Mouse (Mus musculus): ENCODE data around the gene Dhcr24. TPM values are rescaled to one million over a fixed set of nuclear protein-coding genes. Genes with fewer than 3 reads are reported as not detected.

Dhcr24 gene
- polyA plus RNA-seq (2012; rRNA removed) (52.8 and 53.2 TPM in 2 replicates), polyA plus RNA-seq (2014; fragmentation: Nextera tagmentation; extraction: Ambion mirVana) (20.5 and 25.3 TPM in 2 replicates)

DNA sequence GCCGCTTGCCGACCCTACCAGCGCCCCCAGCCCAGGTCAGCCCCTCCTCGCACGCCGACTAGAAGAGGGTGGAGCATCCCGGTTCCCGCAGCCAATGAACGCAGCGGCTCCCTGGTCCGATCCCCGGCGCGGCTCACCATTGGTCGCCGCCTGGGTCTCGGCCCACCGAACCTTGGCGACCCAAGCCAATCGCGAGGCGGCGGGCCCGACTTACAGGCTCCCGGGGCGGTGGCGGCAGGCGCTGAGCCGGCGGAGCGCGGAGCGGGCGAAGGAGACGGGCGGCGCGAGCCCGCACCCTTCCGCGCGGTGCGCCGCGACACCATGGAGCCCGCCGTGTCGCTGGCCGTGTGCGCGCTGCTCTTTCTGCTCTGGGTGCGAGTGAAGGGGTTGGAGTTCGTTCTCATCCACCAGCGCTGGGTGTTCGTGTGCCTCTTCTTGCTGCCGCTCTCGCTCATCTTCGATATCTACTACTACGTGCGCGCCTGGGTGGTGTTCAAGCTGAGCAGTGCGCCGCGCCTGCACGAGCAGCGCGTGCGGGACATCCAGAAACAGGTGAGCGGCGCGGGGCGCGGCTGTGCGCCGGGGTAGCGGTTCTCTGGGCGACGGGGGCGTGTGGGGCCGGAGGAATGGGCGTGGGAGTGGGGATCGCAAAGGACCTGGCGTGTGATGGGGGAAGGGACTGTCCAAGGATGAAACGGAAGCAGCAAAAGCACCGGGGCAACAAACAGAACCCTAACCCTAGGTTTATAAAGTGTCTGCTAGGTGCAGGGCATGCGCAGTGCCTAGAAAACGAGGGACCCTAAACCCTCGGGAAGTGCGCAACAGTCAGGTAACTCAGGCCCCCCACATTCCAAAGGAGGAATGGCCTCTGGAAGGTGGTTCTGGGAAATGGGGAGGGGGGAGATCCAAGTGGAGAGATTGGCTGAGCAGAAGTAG lies at the start of gene Dhcr24:
Gene Dhcr24 (plus strand): TSS at position 193 of the 936 bp plus-strand sequence.
- peaks cover 10 to 31% of the 10 kb centered on the region in 2 experiments for H3K4me1 ChIP-seq (replicated peaks; ENCODE audit: control insufficient read depth in 2 of 2, insufficient read depth in 2 of 2, low read length in 1 of 2)

DNA sequence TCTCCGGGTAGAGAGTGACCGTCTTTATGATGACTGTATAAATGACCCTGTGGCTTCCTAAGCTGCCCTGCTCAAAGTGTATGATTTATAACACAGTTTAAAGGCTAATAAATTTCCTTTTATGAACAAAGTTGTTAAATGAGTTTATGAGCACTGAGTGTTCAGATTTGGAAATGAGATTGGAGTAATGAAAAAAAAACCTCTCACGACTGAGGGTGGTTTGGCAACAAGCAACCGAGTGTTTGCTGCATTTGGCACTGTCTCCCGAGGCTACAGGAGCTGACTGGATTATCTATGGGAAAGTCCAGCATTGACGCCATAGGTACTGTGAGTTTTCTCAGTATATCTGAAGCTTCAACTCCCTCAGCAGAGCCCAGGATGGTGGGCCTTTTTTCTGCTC lies 46.2 kb upstream of the Dhcr24 start:
- Histone ChIP-seq H3K36me3 (replicated peaks; ENCODE audit: control insufficient read depth, insufficient read depth, low read depth) (no peaks in the 10 kb centered on the region), H3K4me2 (ENCODE audit: low read depth) (no peak overlapping the region), H3K9ac (replicated peaks) (no peak overlapping the region), H3K4me3 (ENCODE audit: insufficient read depth in 1 of 2, low read depth in 2 of 2, low read length in 2 of 2) (no peak overlapping the region), H3K27me3 (ENCODE audit: control insufficient read depth, insufficient read depth, low read length) (no peaks in the 10 kb centered on the region), H3K27ac (no peak overlapping the region), H3K9me3 (ENCODE audit: control insufficient read depth, low read length) (no peaks in the 10 kb centered on the region), H3K4me1 (replicated peaks; ENCODE audit: control insufficient read depth in 2 of 2, insufficient read depth in 2 of 2, low read length in 1 of 2) (no peaks in the 10 kb centered on the region)
- TF ChIP-seq EP300 (IDR thresholded peaks at IDR 0.05; ENCODE audit: low read depth) (no peak), CTCF (IDR thresholded peaks at IDR 0.05; ENCODE audit: low read depth) (no peak)
- no peak for ATAC-seq (ENCODE audit: insufficient read depth)
- DNase-seq (ENCODE audit: low read depth in 3 of 3, low spot score in 3 of 3): no peak
- WGBS (ENCODE audit: insufficient replicate concordance): 57% methylated on average over 6 of the region's 6 CpGs

More for the DNA sequence above, at the start of gene Dhcr24:
- DNase-seq (ENCODE audit: low read depth in 3 of 3, low spot score in 3 of 3) (peak; percentile 81 to 88 (median 85)), ATAC-seq (ENCODE audit: insufficient read depth) (peak; percentile 97)
- Histone ChIP-seq H3K4me3 (ENCODE audit: insufficient read depth in 1 of 2, low read depth in 2 of 2, low read length in 2 of 2) (peak within 1 kb of the TSS; percentile 80 to 94), H3K27me3 (ENCODE audit: control insufficient read depth, insufficient read depth, low read length) (no peaks in the 10 kb centered on the region), H3K4me2 (ENCODE audit: low read depth) (peak within 1 kb of the TSS; percentile 100), H3K36me3 (replicated peaks; ENCODE audit: control insufficient read depth, insufficient read depth, low read depth) (peaks cover 16% of the 10 kb centered on the region), H3K9ac (replicated peaks) (peak within 1 kb of the TSS; percentile 82), H3K9me3 (ENCODE audit: control insufficient read depth, low read length) (no peaks in the 10 kb centered on the region), H3K27ac (peak within 1 kb of the TSS; percentile 40)
- TF ChIP-seq CTCF (IDR thresholded peaks at IDR 0.05; ENCODE audit: low read depth): no peak
- no peak for TF ChIP-seq EP300 (IDR thresholded peaks at IDR 0.05; ENCODE audit: low read depth)
- WGBS (ENCODE audit: insufficient replicate concordance): under 1% methylated on average over 87 of the region's 89 CpGs

DNA sequence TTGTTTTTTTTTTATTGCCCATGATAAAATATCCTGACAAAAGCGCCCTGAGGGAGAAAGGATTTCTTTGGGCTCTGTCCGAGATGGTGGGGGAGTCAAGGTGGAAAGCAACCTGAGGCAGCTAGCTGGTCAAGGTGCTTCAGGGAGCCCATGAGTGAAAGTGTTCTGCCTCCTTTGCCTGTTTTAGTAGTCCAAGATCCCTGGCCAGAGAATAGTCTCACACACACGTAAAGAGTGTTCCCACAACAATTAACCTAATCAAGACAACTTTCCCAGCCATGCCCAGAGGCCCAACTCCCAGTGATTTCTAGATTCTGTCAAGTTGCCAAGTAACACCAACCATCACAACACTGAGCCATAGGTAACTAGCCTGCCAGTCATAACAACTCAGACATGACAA lies 38.3 kb upstream of the Dhcr24 start:
- WGBS (ENCODE audit: insufficient replicate concordance): 44% methylated on average over 3 of the region's 3 CpGs
- DNase-seq (ENCODE audit: low read depth in 3 of 3, low spot score in 3 of 3): no peak
- Histone ChIP-seq H3K27ac (no peak overlapping the region), H3K27me3 (ENCODE audit: control insufficient read depth, insufficient read depth, low read length) (no peaks in the 10 kb centered on the region), H3K36me3 (replicated peaks; ENCODE audit: control insufficient read depth, insufficient read depth, low read depth) (no peaks in the 10 kb centered on the region), H3K4me3 (ENCODE audit: insufficient read depth in 1 of 2, low read depth in 2 of 2, low read length in 2 of 2) (no peak overlapping the region), H3K4me2 (ENCODE audit: low read depth) (no peak overlapping the region), H3K9me3 (ENCODE audit: control insufficient read depth, low read length) (no peaks in the 10 kb centered on the region), H3K9ac (replicated peaks) (no peak overlapping the region), H3K4me1 (replicated peaks; ENCODE audit: control insufficient read depth in 2 of 2, insufficient read depth in 2 of 2, low read length in 1 of 2) (no peaks in the 10 kb centered on the region)
- ATAC-seq (ENCODE audit: insufficient read depth): no peak
- TF ChIP-seq CTCF (IDR thresholded peaks at IDR 0.05; ENCODE audit: low read depth) (no peak), EP300 (IDR thresholded peaks at IDR 0.05; ENCODE audit: low read depth) (no peak)

DNA sequence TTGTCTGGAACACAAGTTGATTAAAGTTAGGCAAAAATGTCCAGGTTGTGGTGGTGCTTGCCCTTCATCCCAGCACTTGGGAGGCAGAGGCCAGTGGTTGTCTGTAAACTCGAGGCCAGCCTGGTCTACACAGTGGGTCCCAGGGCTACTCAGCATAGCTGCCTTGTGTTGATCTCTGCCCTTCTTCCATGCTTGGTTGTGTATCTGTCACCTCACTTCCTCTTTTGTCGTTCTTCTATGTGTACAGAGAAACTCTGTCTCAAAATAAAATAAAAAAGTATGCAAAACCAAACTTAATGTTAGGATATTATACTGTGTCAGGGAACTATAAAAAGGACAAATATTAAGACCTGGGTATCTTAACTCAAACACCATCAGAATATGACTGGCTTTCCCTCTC lies 36.7 kb upstream of the Dhcr24 start:
- no peaks in the 10 kb centered on the region for H3K36me3 ChIP-seq (replicated peaks; ENCODE audit: control insufficient read depth, insufficient read depth, low read depth)
- no peak for TF ChIP-seq CTCF (IDR thresholded peaks at IDR 0.05; ENCODE audit: low read depth)
- no peak for TF ChIP-seq EP300 (IDR thresholded peaks at IDR 0.05; ENCODE audit: low read depth)
- no peak overlapping the region for H3K27ac ChIP-seq
- 12% methylated on average over 2 of the region's 2 CpGs for WGBS (ENCODE audit: insufficient replicate concordance)
- no peak overlapping the region for H3K4me3 ChIP-seq (ENCODE audit: insufficient read depth in 1 of 2, low read depth in 2 of 2, low read length in 2 of 2)
- no peak overlapping the region for H3K9ac ChIP-seq (replicated peaks)
- DNase-seq (ENCODE audit: low read depth in 3 of 3, low spot score in 3 of 3) (no peak), ATAC-seq (ENCODE audit: insufficient read depth) (no peak)
- no peaks in the 10 kb centered on the region for H3K9me3 ChIP-seq (ENCODE audit: control insufficient read depth, low read length)
- H3K27me3 ChIP-seq (ENCODE audit: control insufficient read depth, insufficient read depth, low read length): no peaks in the 10 kb centered on the region
- no peak overlapping the region for H3K4me2 ChIP-seq (ENCODE audit: low read depth)
- H3K4me1 ChIP-seq (replicated peaks; ENCODE audit: control insufficient read depth in 2 of 2, insufficient read depth in 2 of 2, low read length in 1 of 2): no peaks in the 10 kb centered on the region

DNA sequence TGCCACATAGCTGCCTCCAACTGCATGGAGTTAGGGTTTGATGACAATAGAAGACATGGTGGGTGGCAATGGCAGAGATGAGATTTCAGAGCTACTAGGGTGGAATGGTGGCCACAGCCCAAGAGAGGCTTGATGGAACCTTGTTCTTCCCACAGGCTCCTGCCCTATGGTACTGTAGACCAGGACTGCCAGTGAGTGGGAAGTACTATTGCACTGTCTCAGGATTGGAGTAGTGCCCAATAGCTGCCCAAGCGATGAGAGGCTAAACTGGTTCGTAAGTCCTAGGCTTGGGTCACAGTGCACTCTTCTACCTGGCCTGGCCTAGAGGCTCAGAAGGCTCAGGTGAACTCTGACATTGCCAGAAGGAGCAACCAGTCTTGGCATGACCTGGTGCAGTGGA lies 35.8 kb upstream of the Dhcr24 start:
- DNase-seq (ENCODE audit: low read depth in 3 of 3, low spot score in 3 of 3) (no peak), ATAC-seq (ENCODE audit: insufficient read depth) (no peak)
- no peaks in the 10 kb centered on the region for H3K27me3 ChIP-seq (ENCODE audit: control insufficient read depth, insufficient read depth, low read length)
- WGBS (ENCODE audit: insufficient replicate concordance): 59% methylated on average over 2 of the region's 2 CpGs
- TF ChIP-seq EP300 (IDR thresholded peaks at IDR 0.05; ENCODE audit: low read depth): no peak
- no peak for TF ChIP-seq CTCF (IDR thresholded peaks at IDR 0.05; ENCODE audit: low read depth)
- no peaks in the 10 kb centered on the region for H3K9me3 ChIP-seq (ENCODE audit: control insufficient read depth, low read length)
- H3K4me3 ChIP-seq (ENCODE audit: insufficient read depth in 1 of 2, low read depth in 2 of 2, low read length in 2 of 2): no peak overlapping the region
- H3K4me1 ChIP-seq (replicated peaks; ENCODE audit: control insufficient read depth in 2 of 2, insufficient read depth in 2 of 2, low read length in 1 of 2): no peaks in the 10 kb centered on the region
- H3K36me3 ChIP-seq (replicated peaks; ENCODE audit: control insufficient read depth, insufficient read depth, low read depth): no peaks in the 10 kb centered on the region
- no peak overlapping the region for H3K4me2 ChIP-seq (ENCODE audit: low read depth)
- H3K9ac ChIP-seq (replicated peaks): no peak overlapping the region
- H3K27ac ChIP-seq: no peak overlapping the region

All from liver, embryonic 14.5 days (tissue).